25 mouse cellular contexts compared by ENCODE assay signal in genomic region chr15:10366331-10366730, GRCm38 (mm10). TPM values are rescaled to one million over a fixed set of nuclear protein-coding genes. Genes with fewer than 3 reads are reported as not detected.
"Had no signal": no experiment of that assay in that cellular context is flagged by ENCODE, and none has a peak within 500 bp of the region (broad histone marks: within the 10 kb centered on the region; RNA-seq: fewer than 3 reads in every experiment).

No protein-coding gene starts in this region.

- H3K36me3 ChIP-seq: neural tube, embryonic 13.5 days; neural tube, embryonic 15.5 days; stomach, embryonic 15.5 days had no signal

- H3K9ac ChIP-seq: neural tube, embryonic 13.5 days; neural tube, embryonic 15.5 days; stomach, embryonic 15.5 days had no signal

- DNase-seq: retina, postnatal 1 day; right cerebral cortex, adult 18-20 months; right cerebral cortex, postnatal 14 days; right cerebral cortex, postnatal 25 days; right cerebral cortex, postnatal 4 days; spleen, adult 18-20 months; thymus, adult 18-20 months; thymus, adult 2 months; thymus, postnatal 14 days; thymus, postnatal 25 days; thymus, postnatal 36 days; thymus, postnatal 4 days had no signal

- H3K27ac ChIP-seq: neural tube, embryonic 13.5 days; neural tube, embryonic 15.5 days; stomach, embryonic 15.5 days; stomach, postnatal 0 days had no signal

- H3K4me1 ChIP-seq: neural tube, embryonic 13.5 days; neural tube, embryonic 15.5 days; stomach, embryonic 15.5 days had no signal

- H3K4me3 ChIP-seq: neural tube, embryonic 13.5 days; neural tube, embryonic 15.5 days; stomach, embryonic 15.5 days had no signal

- H3K27me3 ChIP-seq: neural tube, embryonic 13.5 days; neural tube, embryonic 15.5 days; stomach, embryonic 15.5 days had no signal

RNA-seq across cellular contexts. Expression of gene Agxt2, which starts 8.0 kb away (rescaled TPM):
- total RNA-seq: neutrophil, adult 5-6 weeks had no signal
- polyA plus RNA-seq: neural tube, embryonic 13.5 days; neural tube, embryonic 14.5 days; spleen, adult 2 months; stomach, embryonic 14.5 days; stomach, postnatal 0 days; testis, adult 2 months; thymus, adult 2 months; thymus, postnatal 0 days; urinary bladder, adult 2 months had no signal

RNA-seq across cellular contexts. Expression of gene Gm21973, which starts 41.2 kb away (rescaled TPM):
- total RNA-seq: neutrophil, adult 5-6 weeks had no signal
- polyA plus RNA-seq: neural tube, embryonic 13.5 days; neural tube, embryonic 14.5 days; neural tube, embryonic 15.5 days; small intestine, adult 2 months; spleen, adult 2 months; stomach, embryonic 14.5 days; stomach, embryonic 16.5 days; stomach, postnatal 0 days; testis, adult 2 months; thymus, adult 2 months; thymus, postnatal 0 days; urinary bladder, adult 2 months had no signal
